Mouse (Mus musculus): ENCODE results near the gene Cyp27a1. TPM values are rescaled to one million over a fixed set of nuclear protein-coding genes. Genes with fewer than 3 reads are reported as not detected.

Cyp27a1 gene
- polyA plus RNA-seq (2015; fragmentation: Nextera tagmentation; extraction: Ambion mirVana): 4.6 and 6.3 TPM in 2 replicates

DNA sequence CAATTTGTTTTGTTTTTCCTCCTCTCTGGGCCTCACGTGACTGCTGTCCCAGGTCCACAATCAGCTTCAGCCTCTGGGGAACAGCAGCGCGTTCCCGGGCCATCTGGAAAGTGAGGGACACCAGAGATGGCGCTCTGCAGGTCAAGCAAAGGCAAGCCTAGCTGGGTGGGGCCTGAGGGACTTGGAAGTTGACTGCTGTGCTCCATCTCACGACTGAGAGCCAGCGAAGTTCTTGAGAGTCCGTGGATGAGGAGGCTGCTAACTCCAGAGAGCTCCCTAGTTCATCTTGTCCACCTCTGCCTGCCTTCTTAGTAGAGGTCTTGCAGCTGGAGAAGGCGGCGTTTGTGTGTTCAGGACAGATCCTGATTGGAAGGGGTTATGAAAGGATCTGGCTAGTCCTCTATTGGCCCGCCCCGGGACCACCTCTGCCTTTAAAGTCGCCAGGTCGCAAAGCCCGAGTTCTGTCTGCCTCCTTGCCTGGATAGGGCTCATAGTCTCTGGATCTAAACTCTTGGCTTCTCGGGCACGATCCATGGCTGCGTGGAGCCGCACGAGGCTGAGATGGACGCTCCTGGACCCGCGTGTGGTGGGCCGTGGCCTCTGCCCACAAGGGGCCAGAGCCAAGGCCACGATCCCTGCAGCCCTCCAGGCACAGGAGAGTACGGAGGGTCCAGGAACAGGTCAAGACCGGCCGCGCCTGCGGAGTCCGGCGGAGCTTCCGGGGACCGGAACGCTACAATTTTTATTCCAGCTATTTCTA lies at the start of gene Cyp27a1:
TSS of gene Cyp27a1 (plus strand) at position 476 of the 760 bp plus-strand sequence.
- no peaks in the 10 kb centered on the region for H3K9me3 ChIP-seq (ENCODE audit: control insufficient read depth)
- H3K4me1 ChIP-seq (replicated peaks; ENCODE audit: control insufficient read depth, insufficient read depth, low read length): no peaks in the 10 kb centered on the region; the same call in 1 of the 2 replicates
- ATAC-seq: peak; percentile 63
- peak within 1 kb of the TSS; percentile 85 for H3K4me2 ChIP-seq (replicated peaks; ENCODE audit: low read depth)
- no peaks in the 10 kb centered on the region for H3K27me3 ChIP-seq (replicated peaks; ENCODE audit: control insufficient read depth, insufficient read depth, low read length)
- H3K9ac ChIP-seq (ENCODE audit: low read depth, low read length): peak within 1 kb of the TSS; percentile 41
- 2% methylated on average over 35 of the region's 35 CpGs for WGBS
- H3K36me3 ChIP-seq (ENCODE audit: control insufficient read depth, insufficient read depth): no peaks in the 10 kb centered on the region
- H3K27ac ChIP-seq (ENCODE audit: low read depth, low read length): peak within 1 kb of the TSS; percentile 31; the same call in 1 of the 2 replicates
- TF ChIP-seq CTCF (IDR thresholded peaks at IDR 0.05; ENCODE audit: low read depth): peak; percentile 67
- peak within 1 kb of the TSS; percentile 47 for H3K4me3 ChIP-seq (ENCODE audit: low read depth, low read length)

DNA sequence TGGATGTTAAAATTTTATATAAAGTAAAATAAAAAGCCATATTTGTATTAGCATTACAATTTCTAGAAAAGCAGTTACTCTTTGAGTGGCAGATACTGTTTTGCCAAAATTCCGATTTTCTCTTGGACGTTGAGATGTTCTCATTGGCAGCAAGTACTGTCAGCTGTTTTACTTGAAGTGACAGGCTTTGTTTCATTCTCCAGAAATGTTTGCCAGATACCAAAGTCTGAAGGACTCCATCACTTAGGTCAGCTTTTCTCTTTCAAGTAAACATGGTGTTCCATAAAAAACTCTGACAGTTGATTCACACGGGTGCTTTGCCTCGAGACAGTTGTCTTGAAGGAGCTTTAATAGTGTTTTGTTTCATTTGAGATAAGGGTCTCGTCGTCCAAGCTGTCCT lies 48.2 kb upstream of the Cyp27a1 start:
- H3K4me1 ChIP-seq (replicated peaks; ENCODE audit: control insufficient read depth, insufficient read depth, low read length): no peaks in the 10 kb centered on the region
- H3K9ac ChIP-seq (ENCODE audit: low read depth, low read length): no peak overlapping the region
- H3K4me2 ChIP-seq (replicated peaks; ENCODE audit: low read depth): no peak overlapping the region
- no peak overlapping the region for H3K4me3 ChIP-seq (ENCODE audit: low read depth, low read length)
- TF ChIP-seq CTCF (IDR thresholded peaks at IDR 0.05; ENCODE audit: low read depth): no peak
- no peak for ATAC-seq
- no peaks in the 10 kb centered on the region for H3K27me3 ChIP-seq (replicated peaks; ENCODE audit: control insufficient read depth, insufficient read depth, low read length)
- WGBS: 42% methylated on average over 6 of the region's 6 CpGs
- no peaks in the 10 kb centered on the region for H3K36me3 ChIP-seq (ENCODE audit: control insufficient read depth, insufficient read depth)
- no peak overlapping the region for H3K27ac ChIP-seq (ENCODE audit: low read depth, low read length)
- no peaks in the 10 kb centered on the region for H3K9me3 ChIP-seq (ENCODE audit: control insufficient read depth)

DNA sequence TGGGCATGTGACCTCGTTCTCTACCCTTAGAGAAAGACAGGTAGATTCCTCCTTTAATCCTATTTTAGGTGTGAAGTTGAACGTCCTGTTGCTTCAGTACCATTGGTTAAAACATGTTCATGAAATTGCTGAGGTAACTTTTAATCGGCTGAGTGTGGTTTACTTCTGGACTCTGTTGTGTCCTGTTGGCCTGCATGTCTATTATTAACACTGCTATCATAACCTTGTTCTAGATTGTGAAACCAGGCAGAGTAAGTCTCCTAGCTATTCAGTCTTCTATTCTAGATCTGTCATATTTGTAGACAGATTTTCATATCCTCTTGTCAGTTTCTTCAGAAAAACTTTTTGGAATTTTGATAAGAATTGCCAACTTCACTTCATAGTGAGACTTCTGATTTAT lies 45.0 kb upstream of the Cyp27a1 start:
- H3K27ac ChIP-seq (ENCODE audit: low read depth, low read length): no peak overlapping the region
- no peaks in the 10 kb centered on the region for H3K4me1 ChIP-seq (replicated peaks; ENCODE audit: control insufficient read depth, insufficient read depth, low read length)
- no peaks in the 10 kb centered on the region for H3K9me3 ChIP-seq (ENCODE audit: control insufficient read depth)
- no peak overlapping the region for H3K9ac ChIP-seq (ENCODE audit: low read depth, low read length)
- no peak overlapping the region for H3K4me3 ChIP-seq (ENCODE audit: low read depth, low read length)
- TF ChIP-seq CTCF (IDR thresholded peaks at IDR 0.05; ENCODE audit: low read depth): no peak
- ATAC-seq: no peak
- H3K4me2 ChIP-seq (replicated peaks; ENCODE audit: low read depth): no peak overlapping the region
- peaks cover 5% of the 10 kb centered on the region; the same call in 1 of the 2 replicates for H3K36me3 ChIP-seq (ENCODE audit: control insufficient read depth, insufficient read depth)
- 73% methylated on average over 3 of the region's 3 CpGs for WGBS
- H3K27me3 ChIP-seq (replicated peaks; ENCODE audit: control insufficient read depth, insufficient read depth, low read length): no peaks in the 10 kb centered on the region

DNA sequence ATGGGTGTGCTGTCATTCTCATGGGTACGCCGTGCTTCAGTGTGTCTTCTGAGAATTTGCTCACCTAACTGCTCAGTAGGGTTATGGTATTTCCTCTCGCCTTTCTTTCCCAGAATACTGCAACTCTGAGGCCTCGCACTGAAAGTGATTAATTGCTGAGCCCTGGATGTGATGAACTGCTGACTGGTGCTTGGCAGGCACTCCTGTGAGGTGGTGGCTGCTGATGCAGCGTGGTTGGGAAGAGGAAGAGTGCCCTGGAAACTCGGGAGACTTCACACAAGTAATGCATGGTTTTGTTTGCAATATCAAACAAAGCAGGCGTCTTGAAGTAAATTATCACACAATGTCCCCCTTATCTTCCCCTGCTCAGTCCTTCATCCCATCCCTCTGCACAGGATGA lies 40.6 kb upstream of the Cyp27a1 start:
- Histone ChIP-seq H3K9me3 (ENCODE audit: control insufficient read depth) (no peaks in the 10 kb centered on the region), H3K27me3 (replicated peaks; ENCODE audit: control insufficient read depth, insufficient read depth, low read length) (no peaks in the 10 kb centered on the region), H3K4me2 (replicated peaks; ENCODE audit: low read depth) (no peak overlapping the region), H3K36me3 (ENCODE audit: control insufficient read depth, insufficient read depth) (peaks cover 5% of the 10 kb centered on the region; the same call in 1 of the 2 replicates), H3K9ac (ENCODE audit: low read depth, low read length) (no peak overlapping the region), H3K4me1 (replicated peaks; ENCODE audit: control insufficient read depth, insufficient read depth, low read length) (no peaks in the 10 kb centered on the region), H3K27ac (ENCODE audit: low read depth, low read length) (no peak overlapping the region), H3K4me3 (ENCODE audit: low read depth, low read length) (no peak overlapping the region)
- no peak for ATAC-seq
- WGBS: 65% methylated on average over 7 of the region's 7 CpGs
- TF ChIP-seq CTCF (IDR thresholded peaks at IDR 0.05; ENCODE audit: low read depth): no peak

DNA sequence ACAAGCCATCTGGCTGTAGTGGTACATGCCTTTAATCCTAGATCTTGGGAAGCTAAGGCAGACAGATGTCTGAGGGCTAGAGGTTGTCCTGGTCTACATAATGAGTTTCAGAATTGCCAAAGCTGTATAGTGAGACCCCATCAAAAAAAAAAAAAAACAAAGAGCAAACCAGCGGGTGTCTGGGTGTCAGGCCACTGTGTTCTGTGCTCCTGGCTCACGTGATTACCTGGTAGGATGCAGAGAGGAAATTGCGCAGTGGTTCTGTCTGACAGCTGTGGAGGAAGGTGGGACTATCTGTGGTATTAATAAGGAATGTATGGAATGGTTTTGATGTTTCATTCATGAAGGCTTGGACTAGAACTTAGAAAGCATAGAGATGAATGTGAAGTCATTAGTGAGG lies 36.5 kb upstream of the Cyp27a1 start:
- H3K9me3 ChIP-seq (ENCODE audit: control insufficient read depth): no peaks in the 10 kb centered on the region
- H3K9ac ChIP-seq (ENCODE audit: low read depth, low read length): no peak overlapping the region
- peaks cover 33% of the 10 kb centered on the region for H3K36me3 ChIP-seq (ENCODE audit: control insufficient read depth, insufficient read depth)
- no peak overlapping the region for H3K27ac ChIP-seq (ENCODE audit: low read depth, low read length)
- no peak for ATAC-seq
- WGBS: 86% methylated on average over 3 of the region's 3 CpGs
- no peak overlapping the region for H3K4me2 ChIP-seq (replicated peaks; ENCODE audit: low read depth)
- no peak for TF ChIP-seq CTCF (IDR thresholded peaks at IDR 0.05; ENCODE audit: low read depth)
- H3K4me3 ChIP-seq (ENCODE audit: low read depth, low read length): no peak overlapping the region
- no peaks in the 10 kb centered on the region for H3K4me1 ChIP-seq (replicated peaks; ENCODE audit: control insufficient read depth, insufficient read depth, low read length)
- no peaks in the 10 kb centered on the region for H3K27me3 ChIP-seq (replicated peaks; ENCODE audit: control insufficient read depth, insufficient read depth, low read length)

DNA sequence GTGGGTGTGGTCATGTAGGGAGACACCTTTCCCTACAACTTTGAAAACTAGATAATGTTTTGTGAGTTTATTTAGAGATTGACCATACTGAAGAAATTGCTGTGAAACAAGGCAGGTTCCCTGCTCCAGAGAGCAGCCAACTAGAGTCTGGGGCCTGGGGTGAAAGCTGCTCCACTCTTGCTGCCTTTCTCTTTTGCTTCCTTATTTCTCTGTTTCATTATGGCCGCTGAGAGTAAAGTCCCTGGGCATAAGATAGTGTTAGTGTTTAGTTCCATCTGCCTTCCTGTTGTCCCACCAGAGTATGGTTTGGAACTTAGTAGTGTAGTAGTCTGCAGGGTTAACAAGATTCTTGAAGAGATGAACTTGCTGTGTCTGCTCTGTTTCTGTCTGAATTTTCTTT lies 35.5 kb upstream of the Cyp27a1 start:
- Histone ChIP-seq H3K27me3 (replicated peaks; ENCODE audit: control insufficient read depth, insufficient read depth, low read length) (no peaks in the 10 kb centered on the region), H3K9me3 (ENCODE audit: control insufficient read depth) (no peaks in the 10 kb centered on the region), H3K4me2 (replicated peaks; ENCODE audit: low read depth) (no peak overlapping the region), H3K36me3 (ENCODE audit: control insufficient read depth, insufficient read depth) (peaks cover 37% of the 10 kb centered on the region), H3K9ac (ENCODE audit: low read depth, low read length) (no peak overlapping the region), H3K27ac (ENCODE audit: low read depth, low read length) (peak overlapping the region; percentile 9), H3K4me1 (replicated peaks; ENCODE audit: control insufficient read depth, insufficient read depth, low read length) (no peaks in the 10 kb centered on the region), H3K4me3 (ENCODE audit: low read depth, low read length) (no peak overlapping the region)
- peak; percentile 65; the same call in 1 of the 2 replicates for ATAC-seq
- 60% methylated on average over 1 of the region's 1 CpGs for WGBS
- TF ChIP-seq CTCF (IDR thresholded peaks at IDR 0.05; ENCODE audit: low read depth): no peak
